In the genomic region with DNA sequence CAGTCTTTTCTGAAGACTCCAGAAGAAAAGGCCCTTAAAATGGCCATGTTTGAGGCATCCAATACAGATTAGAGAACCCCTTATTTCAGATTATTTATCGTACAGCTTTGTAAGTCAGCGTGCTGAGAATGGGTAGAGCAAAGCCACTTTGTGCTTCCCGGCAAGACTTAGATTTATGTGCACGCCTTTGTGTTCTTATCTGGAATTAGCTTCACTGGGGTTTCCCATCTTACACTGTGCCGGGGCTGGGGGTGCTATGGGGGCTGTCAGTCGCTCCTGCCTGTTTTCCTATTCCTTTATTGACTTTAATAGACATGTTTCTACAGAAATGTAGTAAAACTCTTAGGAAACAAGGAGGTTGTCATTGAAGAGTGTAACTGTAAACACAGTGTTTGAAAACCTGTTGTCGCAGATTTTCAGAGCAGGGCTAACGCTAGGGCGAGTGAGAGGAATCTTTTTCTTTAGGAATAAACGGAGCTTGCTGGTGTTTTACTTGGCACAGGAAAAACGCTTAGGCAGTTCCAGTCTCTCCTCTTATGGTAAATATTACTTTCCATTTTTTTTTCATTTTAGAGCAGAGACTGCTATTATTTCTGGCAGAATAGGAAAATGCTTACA, we compare ENCODE assay signal across 8 mouse cellular contexts. TPM values are rescaled to one million over a fixed set of nuclear protein-coding genes. Genes with fewer than 3 reads are reported as not detected.
DNase-seq lines count a peak whose midpoint lies in the region; ATAC-seq and TF ChIP-seq lines count a peak whose summit lies in the region.

No protein-coding gene starts in this region.

- H3K9me3 ChIP-seq in neural tube, embryonic 11.5 days (ENCODE audit: control insufficient read depth, low read length), result no peaks in the 10 kb centered on the region
- H3K9me3 ChIP-seq in limb, embryonic 14.5 days (ENCODE audit: control insufficient read depth, low read length), result no peaks in the 10 kb centered on the region

- H3K9ac ChIP-seq in neural tube, embryonic 11.5 days (ENCODE audit: low read length), result no peak overlapping the region
- H3K9ac ChIP-seq in limb, embryonic 14.5 days (ENCODE audit: low read depth, low read length, severe bottlenecking), result peak overlapping the region; percentile 46

- H3K36me3 ChIP-seq in neural tube, embryonic 11.5 days (ENCODE audit: control insufficient read depth, insufficient read depth, low read length), result no peaks in the 10 kb centered on the region
- H3K36me3 ChIP-seq in limb, embryonic 14.5 days (ENCODE audit: control insufficient read depth, insufficient read depth, low read length), result no peaks in the 10 kb centered on the region

- intact Hi-C loops in gastrocnemius, adult 2 months (cut with DNase I), result no loop called here

- DNase-seq in gastrocnemius, adult 2 months, result no peak
- DNase-seq in gastrocnemius, postnatal 10 days, result no peak
- peak; percentile 34 for DNase-seq in neural tube, embryonic 11.5 days (ENCODE audit: low spot score)
- no peak for DNase-seq in neural tube, embryonic 10.5 days (ENCODE audit: extremely low spot score, low spot score)
- no peak for DNase-seq in limb, embryonic 14.5 days (ENCODE audit: low spot score)
- no peak for DNase-seq in gastrocnemius, postnatal 25 days
- DNase-seq in T-cell, adult 2 months (ENCODE audit: low spot score), result no peak
- no peak for DNase-seq in thymus, postnatal 0 days (ENCODE audit: low spot score)

- WGBS in neural tube, embryonic 11.5 days, result 49% methylated on average over 11 of the region's 11 CpGs
- WGBS in limb, embryonic 14.5 days, result 20% methylated on average over 11 of the region's 11 CpGs

- TF ChIP-seq CTCF in gastrocnemius, adult 2 months (IDR thresholded peaks at IDR 0.05), result no peak

- H3K27me3 ChIP-seq in neural tube, embryonic 11.5 days (ENCODE audit: control insufficient read depth, insufficient read depth, low read length), result no peaks in the 10 kb centered on the region
- H3K27me3 ChIP-seq in limb, embryonic 14.5 days (ENCODE audit: control insufficient read depth, insufficient read depth, low read length), result no peaks in the 10 kb centered on the region

- H3K4me2 ChIP-seq in neural tube, embryonic 11.5 days (ENCODE audit: low read depth), result peak overlapping the region; percentile 32; the same call in 1 of the 2 replicates
- H3K4me2 ChIP-seq in limb, embryonic 14.5 days (replicated peaks; ENCODE audit: low read depth, low read length, severe bottlenecking), result peak overlapping the region; percentile 75

- H3K4me1 ChIP-seq in neural tube, embryonic 11.5 days (ENCODE audit: control insufficient read depth, insufficient read depth, low read length), result peaks cover 9% of the 10 kb centered on the region; the same call in 1 of the 2 replicates
- peaks cover 30% of the 10 kb centered on the region for H3K4me1 ChIP-seq in limb, embryonic 14.5 days (ENCODE audit: control insufficient read depth, insufficient read depth, low read length)

- H3K4me3 ChIP-seq in gastrocnemius, adult 2 months, result peak overlapping the region; percentile 85
- peak overlapping the region; percentile 13; the same call in 1 of the 2 replicates for H3K4me3 ChIP-seq in neural tube, embryonic 11.5 days (ENCODE audit: low read depth, low read length)
- H3K4me3 ChIP-seq in limb, embryonic 14.5 days (replicated peaks; ENCODE audit: low read length), result peak overlapping the region; percentile 63

- H3K27ac ChIP-seq in gastrocnemius, adult 2 months, result peak overlapping the region; percentile 46
- H3K27ac ChIP-seq in neural tube, embryonic 11.5 days (ENCODE audit: low read depth, low read length), result no peak overlapping the region
- H3K27ac ChIP-seq in limb, embryonic 14.5 days (replicated peaks; ENCODE audit: low read depth, low read length), result peak overlapping the region; percentile 83

- no peak for TF ChIP-seq POLR2A in limb, embryonic 14.5 days (IDR thresholded peaks at IDR 0.05; ENCODE audit: borderline replicate concordance, extremely low read depth, insufficient read depth, insufficient read length)

- no peak for ATAC-seq in neural tube, embryonic 11.5 days (ENCODE audit: insufficient read depth, low FRiP score, low TSS enrichment)
- ATAC-seq in limb, embryonic 14.5 days (ENCODE audit: low FRiP score, low read depth), result no peak

RNA-seq across cellular contexts. Expression of a gene that starts 3.5 kb away (rescaled TPM):
- 10 to 100 TPM in 1 of 2 experiments, 1 to 10 TPM in 1; 10.0 to 16.6 TPM for total RNA-seq in gastrocnemius, adult 2 months (2021)
- 10 to 100 TPM; 41.9 to 43.2 TPM for total RNA-seq in gastrocnemius, postnatal 10 days (2021)
- polyA plus RNA-seq in neural tube, embryonic 11.5 days (2014; fragmentation: Nextera tagmentation; extraction: Ambion mirVana), result 50.1 and 51.4 TPM in 2 replicates
- polyA plus RNA-seq in limb, embryonic 14.5 days (2012; rRNA removed), result 83.3 and 91.0 TPM in 2 replicates
- polyA plus RNA-seq in limb, embryonic 14.5 days (2014; fragmentation: Nextera tagmentation; extraction: Ambion mirVana), result 94.0 and 105 TPM in 2 replicates
- total RNA-seq in gastrocnemius, postnatal 25 days (2021), result 10 to 100 TPM; 13.9 to 15.4 TPM
- polyA plus RNA-seq in thymus, postnatal 0 days (2015; fragmentation: Nextera tagmentation; extraction: Ambion mirVana), result 8.1 and 8.8 TPM in 2 replicates

RNA-seq across cellular contexts. Expression of a gene that starts 27.8 kb away (rescaled TPM):
- total RNA-seq in gastrocnemius, adult 2 months (2021), result 10 to 100 TPM; 42.1 to 45.1 TPM
- total RNA-seq in gastrocnemius, postnatal 10 days (2021), result 10 to 100 TPM; 26.1 to 32.2 TPM
- 54.9 and 55.6 TPM in 2 replicates for polyA plus RNA-seq in neural tube, embryonic 11.5 days (2014; fragmentation: Nextera tagmentation; extraction: Ambion mirVana)
- polyA plus RNA-seq in limb, embryonic 14.5 days (2012; rRNA removed), result 41.3 TPM in 2 replicates
- 52.8 and 55.6 TPM in 2 replicates for polyA plus RNA-seq in limb, embryonic 14.5 days (2014; fragmentation: Nextera tagmentation; extraction: Ambion mirVana)
- 10 to 100 TPM; 29.2 to 33.0 TPM for total RNA-seq in gastrocnemius, postnatal 25 days (2021)
- polyA plus RNA-seq in thymus, postnatal 0 days (2015; fragmentation: Nextera tagmentation; extraction: Ambion mirVana), result 37.4 and 41.4 TPM in 2 replicates

Comparison
In these comparisons a context has a peak if more than half of its experiments do, and no peak if none do; other contexts are left out.
1. H3K4me3 ChIP-seq: peak in every context shown above with its lines; median percentile 85 in gastrocnemius, adult 2 months; 63 in limb, embryonic 14.5 days; 13 in neural tube, embryonic 11.5 days.